Mouse (Mus musculus): ENCODE measurements at regions not wholly inside any gene's neighbourhood (a gene's known extent, or its start where the extent isn't known, plus 50 kb on each side); places are given as distances from the start of the nearest gene placed in this dataset.

- TF ChIP-seq CTCF (IDR thresholded peaks at IDR 0.05; ENCODE audit: extremely low read depth, insufficient read depth, insufficient read length, insufficient replicate concordance) (no peak), POLR2A (IDR thresholded peaks at IDR 0.05; ENCODE audit: low read depth, low read length) (no peak)
Measured at GRCm38 (mm10) chr5:149857019-149857418, 161.5 kb upstream of the Rxfp2 start.
